Comparison of ENCODE assay signal across 9 mouse cellular contexts in genomic region chr3:60111889-60112646, GRCm38 (mm10). TPM values are rescaled to one million over a fixed set of nuclear protein-coding genes. Genes with fewer than 3 reads are reported as not detected.
DNase-seq lines count a peak whose midpoint lies in the region; ATAC-seq lines count a peak whose summit lies in the region.
"Had no signal": no experiment of that assay in that cellular context is flagged by ENCODE, and none has a peak within 500 bp of the region (broad histone marks: within the 10 kb centered on the region; RNA-seq: fewer than 3 reads in every experiment).

No protein-coding gene starts in this region.

- H3K27ac ChIP-seq in midbrain, embryonic 12.5 days (replicated peaks) = no peak overlapping the region
- H3K27ac ChIP-seq in midbrain, embryonic 13.5 days = no peak overlapping the region

- no peaks in the 10 kb centered on the region for H3K27me3 ChIP-seq in midbrain, embryonic 12.5 days
- no peaks in the 10 kb centered on the region for H3K27me3 ChIP-seq in midbrain, embryonic 13.5 days

- peak; percentile 23 for DNase-seq in gastrocnemius, adult 18-20 months (ENCODE audit: low spot score)
- no peak for DNase-seq in gastrocnemius, postnatal 14 days
- DNase-seq in lung, postnatal 14 days = peak; percentile 7

- H3K36me3 ChIP-seq in midbrain, embryonic 12.5 days = no peaks in the 10 kb centered on the region
- no peaks in the 10 kb centered on the region for H3K36me3 ChIP-seq in midbrain, embryonic 13.5 days

- no peaks in the 10 kb centered on the region for H3K4me1 ChIP-seq in midbrain, embryonic 12.5 days
- no peaks in the 10 kb centered on the region for H3K4me1 ChIP-seq in midbrain, embryonic 13.5 days (replicated peaks)

- no peak overlapping the region for H3K4me3 ChIP-seq in midbrain, embryonic 12.5 days
- H3K4me3 ChIP-seq in midbrain, embryonic 13.5 days (replicated peaks) = no peak overlapping the region

- no peak overlapping the region for H3K4me2 ChIP-seq in midbrain, embryonic 12.5 days (replicated peaks)
- no peak overlapping the region for H3K4me2 ChIP-seq in midbrain, embryonic 13.5 days (replicated peaks)

- H3K9me3 ChIP-seq in midbrain, embryonic 12.5 days = no peaks in the 10 kb centered on the region
- H3K9me3 ChIP-seq in midbrain, embryonic 13.5 days = no peaks in the 10 kb centered on the region

- ATAC-seq in midbrain, embryonic 12.5 days (ENCODE audit: low FRiP score, low read depth) = peak; percentile 39; the same call in 1 of the 2 replicates
- ATAC-seq in midbrain, embryonic 13.5 days = no peak
- peak; percentile 88 for ATAC-seq in common myeloid progenitor, adult 5-6 weeks (replicated peaks; ENCODE audit: low read depth, poor library complexity, severe bottlenecking)
- ATAC-seq in monocyte, adult 5-6 weeks (replicated peaks; ENCODE audit: insufficient number of reproducible peaks, low FRiP score, low TSS enrichment, poor library complexity, severe bottlenecking) = no peak
- no peak for ATAC-seq in activated CD4-positive, CD25-positive, alpha-beta regulatory T cell, adult 4 months

- WGBS in midbrain, embryonic 12.5 days = 76% methylated on average over 6 of the region's 6 CpGs
- WGBS in midbrain, embryonic 13.5 days = 83% methylated on average over 6 of the region's 6 CpGs

- intact Hi-C loops in gastrocnemius, postnatal 14 days (cut with DNase I; ENCODE audit: low total_unique reads) = no loop called here

- no peak overlapping the region for H3K9ac ChIP-seq in midbrain, embryonic 12.5 days (replicated peaks)
- no peak overlapping the region for H3K9ac ChIP-seq in midbrain, embryonic 13.5 days (replicated peaks)

RNA-seq across cellular contexts. Expression of gene Sucnr1, which starts 30.4 kb away (rescaled TPM):
- total RNA-seq in gastrocnemius, adult 18-20 months (2021) = under 1 TPM in 1 of 2 experiments, not detected in 1; 0.33 TPM
- total RNA-seq in gastrocnemius, postnatal 14 days (2021) = under 1 TPM in 1 of 2 experiments, not detected in 1; 0.16 TPM
- 0.24 TPM in 1 of 2 replicates, not detected in the other for polyA plus RNA-seq in midbrain, embryonic 12.5 days (2016; fragmentation: Nextera tagmentation; extraction: Ambion mirVana)
- not detected in 2 replicates for polyA plus RNA-seq in midbrain, embryonic 13.5 days (2015; fragmentation: Nextera tagmentation; extraction: Ambion mirVana)
- total RNA-seq in common myeloid progenitor, adult 5-6 weeks (2017) = not detected in 2 replicates
- 0.57 TPM in 1 of 3 replicates, not detected in the others for total RNA-seq in monocyte, adult 5-6 weeks (2017)
- polyA plus RNA-seq in activated CD4-positive, CD25-positive, alpha-beta regulatory T cell, adult 4 months (2017; shearing (Covaris generic)) = not detected
- total RNA-seq: layer of hippocampus, postnatal 14 days had no signal

Comparison
In these comparisons a context has a peak if more than half of its experiments do, and no peak if none do; other contexts are left out.
1. ATAC-seq: peak in midbrain, embryonic 12.5 days (single experiment) and common myeloid progenitor, adult 5-6 weeks (single experiment); none in midbrain, embryonic 13.5 days (single experiment), monocyte, adult 5-6 weeks (single experiment) and activated CD4-positive, CD25-positive, alpha-beta regulatory T cell, adult 4 months (single experiment).